Mouse (Mus musculus) sigmoid colon, adult 10 weeks (tissue): Measurements from ENCODE around the gene Olfr1367. TPM values are rescaled to one million over a fixed set of nuclear protein-coding genes. Genes with fewer than 3 reads are reported as not detected.

Experiments
- polyA plus RNA-seq: library from polyadenylated mRNA; stranded (reverse); fragments of 350-450 nt; fragmentation: Illumina TruSeq; extraction: RNeasy Lipid Tissue Mini Kit (QIAGEN cat#74804); gene quantifications from one replicate; pipeline ENCODE4 v1.2.3, GENCODE M21; 2014; ENCODE audit warnings: low read depth, low replicate concordance

The Olfr1367 gene
- not detected for polyA plus RNA-seq

DNA sequence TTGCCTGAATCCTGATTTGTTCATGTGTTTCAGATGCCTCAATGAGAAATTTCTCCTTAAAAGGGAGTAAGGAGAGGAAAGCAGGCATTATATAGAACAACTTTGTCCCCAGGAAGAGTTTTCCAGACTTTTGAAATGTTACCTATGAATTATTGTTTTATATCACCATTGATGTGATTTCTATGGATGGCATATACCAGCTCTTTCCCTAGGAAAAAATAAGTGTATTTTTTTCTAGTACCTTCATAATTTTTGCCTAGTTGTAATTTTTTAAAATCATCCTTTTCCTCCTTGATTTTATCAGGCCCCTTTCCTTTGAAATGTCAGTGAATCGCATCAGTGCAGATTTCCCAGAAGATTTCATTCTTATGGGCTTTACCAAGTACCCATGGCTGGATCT lies at the start of gene Olfr1367:
Olfr1367 (plus strand) TSS at position 301 of the 400 bp plus-strand sequence.

DNA sequence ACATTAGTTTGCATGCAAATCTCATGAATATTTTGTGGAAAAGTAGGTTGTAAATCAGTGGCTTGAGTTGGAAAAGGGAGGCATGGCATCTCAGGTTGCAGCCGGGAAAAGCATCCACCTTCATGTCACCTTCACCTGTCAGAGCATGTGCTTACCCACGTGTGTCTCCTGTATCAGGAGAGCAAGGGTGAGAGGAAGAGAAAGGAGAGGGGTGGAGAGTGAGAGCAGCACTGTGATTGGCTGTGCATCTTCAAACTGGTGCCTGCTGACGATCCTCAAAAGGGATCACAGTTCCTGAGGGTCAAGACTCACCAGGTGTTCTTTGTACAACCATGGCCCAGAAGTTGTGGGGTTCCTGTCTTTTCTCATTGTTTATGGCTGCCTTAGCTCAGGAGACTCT lies 34.8 kb upstream of the Olfr1367 start, which contains the start of gene Gpx6:
Gpx6 (plus strand) TSS at position 200 of the 400 bp plus-strand sequence.

DNA sequence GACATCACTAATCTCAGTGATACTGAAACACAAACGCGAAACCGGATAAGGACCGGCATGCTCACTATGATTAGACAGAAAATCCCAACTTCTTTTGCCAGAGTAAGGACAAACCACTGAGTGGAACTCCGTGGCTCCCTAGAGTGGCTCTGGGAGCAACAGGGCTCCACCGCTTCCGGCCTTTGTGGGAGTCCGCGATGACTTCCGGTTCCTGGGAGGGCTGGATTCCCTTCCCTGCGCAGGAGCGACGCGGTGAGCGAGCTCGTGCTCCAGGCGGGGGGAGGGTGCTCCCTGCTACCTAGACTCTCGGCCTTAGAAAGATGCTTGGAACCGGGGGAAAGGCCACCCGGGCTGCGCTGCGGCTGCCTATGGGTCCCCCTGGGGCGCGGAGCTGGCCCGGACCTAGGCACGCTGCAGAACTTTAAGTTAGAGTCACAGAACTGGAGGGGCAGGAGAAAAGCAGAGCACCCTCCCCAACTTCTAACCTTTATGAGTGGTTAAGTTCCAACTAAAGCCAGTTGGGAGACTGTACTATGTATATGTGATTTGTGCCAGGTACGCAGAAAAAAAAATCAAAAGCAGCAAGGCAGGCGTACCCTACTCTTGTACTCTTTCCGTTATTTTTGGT lies 16.0 kb downstream of the Olfr1367 start, which contains the start of gene Zscan12:
Zscan12 (plus strand) TSS at position 200 of the 628 bp plus-strand sequence.

Other genes starting within 250 kb of the Olfr1367 start
- gene Olfr1369-ps1, start 235.4 kb upstream of the Olfr1367 start, polyA plus RNA-seq: not detected
- not detected for gene Olfr263, start 217.3 kb upstream of the Olfr1367 start, polyA plus RNA-seq
- 0.95 TPM for gene Olfr1368, start 201.0 kb upstream of the Olfr1367 start, polyA plus RNA-seq
- gene Trim27, start 167.5 kb upstream of the Olfr1367 start, polyA plus RNA-seq: 34.3 TPM
- gene Gpx5, start 54.2 kb upstream of the Olfr1367 start, polyA plus RNA-seq: 1.3 TPM
- gene Gpx6, start 34.8 kb upstream of the Olfr1367 start, polyA plus RNA-seq: not detected
- 10.0 TPM for gene Zscan12, start 15.9 kb downstream of the Olfr1367 start, polyA plus RNA-seq
- gene Zkscan3, start 55.8 kb downstream of the Olfr1367 start, polyA plus RNA-seq: 121 TPM
- 3.1 TPM for gene Pgbd1, start 94.1 kb downstream of the Olfr1367 start, polyA plus RNA-seq
- 116 TPM for gene Zscan26, start 106.8 kb downstream of the Olfr1367 start, polyA plus RNA-seq
- gene Nkapl, start 121.6 kb downstream of the Olfr1367 start, polyA plus RNA-seq: 0.50 TPM
- 0.98 TPM for gene Zkscan4, start 132.0 kb downstream of the Olfr1367 start, polyA plus RNA-seq
- gene Gm10065, start 132.5 kb downstream of the Olfr1367 start, polyA plus RNA-seq: not detected
- 4.5 TPM for gene AK157302, start 148.3 kb downstream of the Olfr1367 start, polyA plus RNA-seq
- not detected for gene Gm11273, start 154.5 kb downstream of the Olfr1367 start, polyA plus RNA-seq
- gene Zkscan8, start 184.2 kb downstream of the Olfr1367 start, polyA plus RNA-seq: 33.2 TPM
- not detected for gene Olfr1366, start 195.9 kb downstream of the Olfr1367 start, polyA plus RNA-seq
- not detected for gene Olfr1535, start 213.0 kb downstream of the Olfr1367 start, polyA plus RNA-seq
- gene Olfr1364, start 234.8 kb downstream of the Olfr1367 start, polyA plus RNA-seq: not detected